Mouse (Mus musculus) retina, adult 2 months (tissue): ENCODE results near the gene Tpra1.

Source experiments
- DNase-seq: peaks from one replicate; pipeline ENCODE4 v3.0.0-alpha.2; 2012; ENCODE audit warnings: low read depth, low spot score

The Tpra1 gene

DNA sequence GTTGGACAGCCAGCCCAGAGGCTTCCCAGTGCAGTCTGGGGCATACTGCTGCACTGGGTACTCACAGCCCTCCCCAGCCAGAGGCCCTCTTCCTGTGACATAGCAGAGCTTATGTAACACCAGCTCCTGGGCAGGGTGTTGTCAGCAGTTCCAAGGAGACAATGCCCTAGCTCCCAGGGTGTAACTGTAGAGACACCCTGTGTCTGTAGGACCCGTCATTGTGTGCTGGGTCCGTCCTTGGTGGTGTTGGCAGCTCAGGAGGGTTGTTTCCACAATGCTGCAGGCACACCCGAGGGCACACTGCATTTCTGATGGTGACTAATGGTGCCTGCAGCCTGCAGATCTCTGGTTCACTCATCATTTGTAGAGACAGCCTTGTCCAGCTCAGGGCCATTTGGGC lies 24.8 kb downstream of the Tpra1 start:
- DNase-seq, result no peak

DNA sequence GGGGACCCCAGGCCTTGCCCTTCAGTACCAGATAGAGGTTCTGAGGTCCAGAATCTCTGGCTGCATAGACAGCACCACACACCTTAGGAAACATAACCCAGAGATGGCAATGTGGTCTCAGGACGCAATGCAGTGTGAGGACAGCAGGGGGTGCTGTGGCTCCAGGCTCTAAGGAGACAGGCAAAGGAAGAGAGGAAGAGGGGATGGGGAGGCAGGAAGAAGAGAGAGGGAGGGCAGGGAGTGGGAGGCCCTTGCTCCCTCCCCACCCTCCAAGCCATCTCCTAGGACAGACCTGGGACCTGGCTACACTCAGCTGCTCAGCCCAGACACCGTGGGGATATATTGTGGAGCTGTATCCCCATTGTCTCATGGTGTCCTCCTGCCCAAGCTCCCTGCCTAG lies 25.5 kb downstream of the Tpra1 start:
- DNase-seq, result peak; percentile 42

DNA sequence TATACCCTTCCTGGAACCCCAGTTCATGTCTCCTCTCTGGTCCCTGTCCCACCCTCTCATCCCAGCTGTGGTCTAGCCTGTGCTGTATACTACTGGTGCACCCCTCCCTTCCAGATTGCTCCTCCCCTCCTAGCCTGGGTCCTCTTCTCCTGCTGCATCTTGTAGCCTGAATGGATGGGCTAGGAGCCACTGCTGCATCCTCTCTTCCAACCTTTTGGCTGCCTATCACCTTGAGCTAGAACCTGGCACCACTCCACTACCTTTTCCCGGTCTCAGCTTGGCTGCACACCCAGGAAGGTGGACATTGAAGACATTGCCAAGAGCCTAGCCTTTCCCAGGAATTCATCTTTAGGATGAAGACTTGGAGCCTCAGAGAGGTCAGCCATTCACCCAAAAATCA lies 26.0 kb downstream of the Tpra1 start:
- DNase-seq, result no peak

DNA sequence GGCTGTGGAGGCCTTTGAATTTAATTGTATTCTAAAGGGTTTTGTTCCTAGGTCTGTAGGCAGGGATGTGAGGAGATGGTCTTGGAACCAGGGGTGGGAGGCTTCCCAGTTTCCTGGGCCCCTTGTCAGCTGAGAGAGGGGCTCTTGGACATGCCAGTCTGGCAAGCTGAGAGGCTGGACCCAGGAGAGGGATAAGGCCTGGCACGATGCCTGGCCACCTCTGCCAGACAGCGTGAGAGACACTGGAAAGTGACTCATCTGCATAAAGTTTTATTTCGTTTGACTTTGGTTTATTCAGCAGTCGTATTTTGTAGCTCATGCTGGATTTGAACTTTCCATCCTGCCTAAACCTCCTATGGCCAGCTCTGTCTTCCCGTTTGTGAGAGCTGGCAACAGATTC lies 26.5 kb downstream of the Tpra1 start:
- DNase-seq, result no peak

DNA sequence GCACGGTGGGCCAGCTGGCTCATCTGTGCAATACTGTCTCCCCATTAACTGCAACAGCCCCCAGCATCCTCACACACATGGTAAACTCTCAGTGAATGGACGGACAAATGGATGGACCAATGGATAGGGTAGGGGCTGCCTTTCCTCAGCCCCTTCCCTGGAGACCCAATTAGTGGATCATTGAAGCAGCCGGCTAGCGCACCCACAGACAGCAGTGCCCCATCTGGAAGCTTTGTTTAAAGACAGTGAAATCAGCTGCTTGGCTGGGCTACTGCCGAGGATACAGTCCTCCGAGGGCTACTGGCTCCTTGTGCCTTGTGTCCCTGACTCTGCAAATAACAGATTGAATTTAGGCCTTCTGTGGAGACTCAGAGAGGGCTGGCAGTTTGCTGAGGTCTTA lies 27.4 kb downstream of the Tpra1 start:
- no peak for DNase-seq

DNA sequence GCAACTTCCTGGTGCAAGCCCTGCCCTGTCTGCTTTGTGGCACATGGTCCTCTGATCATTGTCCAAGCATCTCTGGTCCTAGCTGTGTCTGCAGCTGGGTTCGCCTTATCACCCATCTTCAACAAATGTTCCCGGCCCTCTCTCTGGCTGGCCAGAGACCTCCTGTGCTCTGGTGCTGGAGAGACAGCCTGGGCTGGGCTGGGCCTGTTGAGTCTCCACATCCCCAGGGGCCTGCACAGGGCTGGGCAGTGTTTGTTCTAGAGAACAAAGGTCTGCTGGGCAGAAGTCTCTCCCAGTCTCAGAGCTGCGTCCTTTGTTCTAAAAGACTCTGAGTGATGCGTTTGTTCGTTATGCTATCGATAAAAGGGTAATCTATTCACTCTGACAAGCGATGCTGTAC lies 28.0 kb downstream of the Tpra1 start:
- no peak for DNase-seq

DNA sequence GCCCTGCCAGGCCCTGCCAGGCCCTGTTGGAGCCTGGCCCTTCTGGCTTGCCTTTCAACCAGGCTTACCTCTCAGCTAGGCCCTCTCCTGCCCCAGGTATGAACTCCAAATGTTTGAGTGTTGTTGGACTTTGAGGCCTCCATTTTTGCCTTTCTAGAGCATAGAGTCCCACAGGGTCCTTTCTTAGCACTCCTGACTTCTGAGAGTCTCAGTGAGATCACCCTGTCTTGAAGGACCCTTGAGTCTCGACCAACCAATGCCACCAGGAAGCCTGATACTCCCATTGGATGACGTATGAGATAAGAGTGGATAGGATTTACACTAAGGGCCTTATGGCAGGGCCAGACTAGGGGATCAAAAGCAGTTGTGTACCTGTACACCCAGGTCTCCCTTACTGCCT lies 29.4 kb downstream of the Tpra1 start:
- no peak for DNase-seq

DNA sequence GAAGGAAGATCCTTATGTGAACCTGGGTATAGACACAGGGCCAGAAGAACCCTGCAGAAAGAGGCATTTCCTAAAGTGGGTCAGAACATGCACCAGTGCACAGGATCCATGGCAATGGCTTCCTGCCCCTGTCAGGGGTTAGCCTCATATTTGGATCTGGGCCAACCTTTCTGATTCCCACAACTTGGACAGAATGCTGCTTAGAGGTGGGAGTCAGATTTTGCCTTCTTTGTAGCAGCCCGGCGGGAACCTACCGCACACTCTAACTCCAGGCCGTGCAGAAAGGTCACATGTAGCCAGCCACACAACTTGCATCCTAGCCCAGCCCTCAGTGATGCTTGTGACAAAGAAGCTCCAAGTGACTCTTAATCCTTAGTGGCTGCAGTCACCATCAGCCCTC lies 32.1 kb downstream of the Tpra1 start:
- no peak for DNase-seq

DNA sequence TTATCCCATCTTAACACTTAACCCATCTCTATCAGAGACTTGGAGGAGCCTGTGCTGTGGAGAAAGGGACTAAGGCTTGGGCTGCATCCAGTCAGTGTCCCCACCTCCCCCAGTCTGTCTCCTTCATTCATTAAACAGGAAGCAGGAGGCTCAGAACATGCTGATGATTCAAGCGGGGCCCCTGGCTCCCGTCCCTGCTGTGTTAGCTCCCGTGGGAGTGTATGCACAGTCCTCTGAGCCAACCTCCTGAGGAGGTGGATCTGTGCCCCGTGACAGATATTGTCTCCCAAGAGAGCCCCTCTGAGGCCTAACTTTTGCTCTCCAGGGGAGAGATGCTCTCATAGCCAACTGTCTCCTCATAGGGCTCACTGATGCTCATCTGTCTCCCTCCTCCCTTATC lies 32.8 kb downstream of the Tpra1 start:
- no peak for DNase-seq

DNA sequence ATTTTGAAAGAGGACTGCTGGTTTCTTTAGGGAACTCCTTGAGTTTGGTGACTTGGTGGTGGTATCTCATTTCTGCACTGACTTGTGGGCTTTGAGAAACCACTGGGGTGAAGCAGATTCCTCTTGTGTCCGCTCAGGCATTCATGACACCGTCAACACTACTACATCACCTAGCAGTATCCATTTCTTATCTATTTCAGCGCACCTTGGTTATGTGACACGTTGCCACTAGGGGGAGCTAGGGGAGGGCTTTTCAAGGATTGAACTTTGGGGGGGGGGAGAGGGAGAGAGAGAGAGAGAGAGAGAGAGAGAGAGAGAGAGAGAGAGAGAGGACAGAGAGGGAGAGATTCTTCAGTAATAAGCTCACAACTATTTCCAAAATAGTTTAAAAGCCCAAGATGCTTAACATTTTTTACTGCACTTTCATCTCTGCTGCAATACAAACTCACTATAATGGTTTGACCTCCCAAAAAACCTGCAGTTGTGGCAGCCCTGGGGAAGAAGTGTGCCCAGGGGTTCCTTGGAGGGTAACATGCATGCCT lies 33.8 kb downstream of the Tpra1 start:
- DNase-seq, result no peak

DNA sequence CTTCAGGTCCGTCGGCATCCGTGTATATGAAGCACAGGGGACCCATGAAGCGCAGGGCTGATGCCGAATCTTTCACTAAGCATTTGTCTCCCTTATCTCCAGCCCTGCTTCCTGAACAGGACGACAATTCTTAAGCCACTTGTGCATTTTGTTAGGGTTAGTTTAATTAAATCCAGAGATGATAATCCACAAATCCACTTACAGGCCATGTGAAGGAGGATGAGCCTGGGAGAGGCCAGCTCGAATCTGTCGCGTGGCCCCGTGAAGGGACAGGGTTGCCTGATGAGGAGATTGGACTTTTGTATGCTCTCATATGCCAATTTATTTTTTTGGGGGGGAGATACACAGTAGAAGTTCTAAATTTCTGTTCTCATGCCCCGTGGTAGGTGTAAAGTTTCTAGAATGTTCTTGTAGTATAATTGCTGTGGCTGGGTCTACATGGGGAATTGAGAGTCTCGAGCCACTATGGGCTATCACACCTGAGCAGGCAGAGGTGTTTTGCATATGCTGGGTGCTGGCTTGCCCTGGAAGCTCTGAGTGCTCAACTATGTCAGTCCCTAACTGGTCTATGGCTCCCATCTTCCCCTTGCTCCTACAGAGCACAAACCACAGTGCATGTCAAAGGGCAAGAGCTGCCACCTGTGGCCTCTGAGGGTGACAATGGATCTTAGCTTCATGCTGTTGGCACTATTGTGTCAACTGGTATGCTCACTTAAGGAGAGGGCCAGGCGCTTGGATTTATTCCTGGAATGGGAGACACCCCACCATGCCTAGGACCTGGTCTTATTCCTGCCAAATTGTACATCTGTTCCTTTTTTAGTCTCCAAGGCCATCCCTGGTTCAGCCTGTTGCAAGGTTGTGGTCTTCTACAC lies 34.5 kb downstream of the Tpra1 start:
- DNase-seq, result peak; percentile 48

DNA sequence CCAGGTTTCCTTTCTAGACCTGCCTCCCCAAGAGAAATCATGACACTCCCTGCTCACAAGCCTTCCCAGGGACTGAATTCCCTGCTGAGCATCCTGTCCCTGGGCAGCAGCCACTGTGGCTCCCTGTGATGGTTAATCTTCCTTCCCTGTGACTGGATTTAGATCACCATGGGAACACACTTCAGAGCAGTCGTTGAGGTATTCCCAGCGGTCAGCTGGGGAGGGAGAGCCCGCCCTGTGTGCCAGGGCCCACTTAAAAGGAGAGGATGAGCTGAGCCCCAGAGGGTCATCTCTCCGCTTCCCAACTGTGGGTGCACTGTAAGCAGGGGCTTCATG lies 35.1 kb downstream of the Tpra1 start:
- DNase-seq, result no peak

DNA sequence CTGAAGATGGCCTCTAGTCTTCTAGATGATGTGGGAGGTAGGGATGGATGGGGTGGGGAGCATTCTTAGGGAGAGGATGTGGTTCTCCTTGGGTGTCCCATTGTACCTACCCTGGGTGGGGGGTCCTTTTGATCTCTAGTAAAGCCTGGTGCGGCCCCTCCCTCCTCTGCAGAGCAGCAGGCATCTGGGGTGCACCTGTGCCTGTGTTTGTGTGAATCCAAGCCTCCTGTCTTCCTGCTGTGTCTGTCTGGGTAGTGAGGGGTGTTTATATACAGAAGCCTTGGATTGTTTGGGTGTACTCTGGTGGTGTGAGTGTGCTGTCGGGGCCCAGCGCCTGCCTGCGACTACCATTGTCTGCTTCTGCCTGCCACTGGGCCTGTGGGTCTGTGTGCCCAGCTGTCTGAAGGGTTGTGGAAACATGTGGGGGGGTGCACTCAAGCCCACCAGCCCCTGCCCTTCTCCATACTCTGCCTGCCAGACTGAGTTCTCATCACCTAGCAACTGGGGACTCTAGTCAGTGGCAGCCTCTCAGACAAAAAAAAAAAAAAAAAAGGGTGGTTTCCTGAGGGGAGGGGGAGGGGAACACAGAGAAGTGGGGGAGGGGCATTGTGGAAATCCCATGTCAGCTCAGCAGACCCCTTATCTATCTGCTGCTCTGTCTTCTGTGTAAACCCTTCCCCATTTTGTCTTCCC lies 36.1 kb downstream of the Tpra1 start:
- DNase-seq, result no peak

DNA sequence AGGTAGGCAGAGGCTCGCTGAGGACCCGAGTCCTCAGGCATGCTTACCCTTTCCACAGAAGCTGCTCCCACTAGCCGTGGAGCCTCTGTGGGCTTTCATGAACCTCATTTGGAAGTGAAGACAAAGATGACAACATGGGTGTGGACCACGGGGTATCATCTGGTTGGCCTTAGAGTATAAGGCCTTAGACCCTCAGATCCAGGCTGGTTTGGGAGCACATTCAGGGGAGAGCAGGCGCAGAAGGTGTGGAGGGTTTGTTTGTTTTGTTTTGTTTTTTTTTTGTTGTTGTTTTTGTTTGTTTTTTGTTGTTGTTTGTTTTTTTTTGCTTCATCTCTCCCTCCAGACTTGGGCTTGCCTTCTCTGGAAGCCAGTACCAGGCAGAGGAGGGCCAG lies 36.6 kb downstream of the Tpra1 start:
- DNase-seq, result no peak

DNA sequence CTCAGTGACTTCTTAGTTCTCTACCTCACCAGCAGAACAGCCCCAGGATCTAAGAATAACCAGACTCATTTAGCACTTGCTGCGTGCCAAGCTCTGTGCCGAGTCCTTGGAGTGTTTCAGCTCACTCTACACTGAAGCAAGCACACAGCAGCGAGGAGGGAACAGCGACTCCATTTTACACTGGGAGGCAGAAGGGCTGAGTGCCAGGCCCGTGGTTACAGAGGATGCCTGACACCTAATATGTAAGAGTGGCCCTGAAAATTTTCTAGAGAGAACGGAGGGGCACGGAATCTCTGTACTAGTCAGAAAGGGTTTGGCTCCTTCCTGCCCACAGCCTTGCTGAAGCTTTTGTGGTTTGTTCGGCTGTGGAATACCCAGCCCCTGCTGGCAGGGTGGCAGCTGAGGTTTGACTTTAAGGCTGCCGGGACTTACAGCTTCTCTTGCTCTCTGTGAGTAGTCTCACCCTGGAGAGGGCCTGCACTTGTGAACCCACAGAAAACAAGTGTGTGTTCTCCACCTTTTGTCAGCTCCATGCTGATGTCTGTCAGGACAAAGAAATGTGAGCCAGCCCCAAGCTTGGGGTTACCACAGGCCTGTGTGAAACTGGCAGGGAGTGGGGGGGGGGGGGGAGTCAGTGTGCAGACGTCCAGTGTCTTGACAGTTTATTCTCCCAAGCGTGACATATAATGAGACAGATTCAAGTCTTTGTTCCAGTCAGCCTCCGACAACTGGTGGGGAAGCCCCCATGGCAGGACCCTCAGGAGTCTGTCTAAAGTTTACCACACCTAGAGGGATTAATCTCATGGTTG lies 37.4 kb downstream of the Tpra1 start:
- no peak for DNase-seq

DNA sequence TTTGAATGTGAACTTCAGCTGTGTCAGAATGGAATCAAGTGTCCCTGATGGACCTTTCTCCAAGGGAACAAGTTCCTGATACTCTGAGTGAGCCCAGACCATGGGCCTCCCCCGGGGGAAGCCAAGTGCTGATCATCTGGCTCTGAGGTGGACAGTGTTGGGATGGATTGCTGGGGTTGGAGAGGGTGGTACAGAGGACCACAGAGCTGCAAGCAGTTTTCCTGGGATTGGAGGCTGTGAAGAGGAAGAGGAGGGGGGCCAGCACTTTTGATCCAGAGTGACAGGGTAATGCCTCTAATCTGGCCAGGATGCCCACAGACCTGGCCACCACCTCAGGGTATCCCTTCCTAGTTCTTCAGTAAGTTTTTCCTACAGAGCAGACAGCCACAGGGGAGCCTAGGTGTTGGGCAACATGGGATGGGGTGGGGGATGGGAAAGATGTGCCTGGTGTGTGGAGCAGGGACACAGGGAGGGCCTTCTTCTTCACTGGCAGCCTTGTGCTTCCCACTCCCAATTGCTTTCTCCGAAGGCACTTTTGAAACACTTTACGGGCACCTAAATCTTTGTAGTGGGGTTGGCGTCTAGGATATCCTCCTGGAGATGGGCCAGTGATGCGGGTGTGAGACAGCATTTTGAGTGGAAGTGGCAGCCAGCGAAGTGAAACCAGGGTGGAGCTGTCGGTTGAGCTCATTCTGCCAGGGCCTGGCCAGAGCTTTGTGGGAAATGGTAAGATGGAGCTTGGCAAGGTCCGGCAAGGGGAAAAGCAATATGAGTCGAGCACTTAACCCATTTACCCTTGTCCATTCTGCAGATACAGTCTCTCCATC lies 38.3 kb downstream of the Tpra1 start:
- no peak for DNase-seq

DNA sequence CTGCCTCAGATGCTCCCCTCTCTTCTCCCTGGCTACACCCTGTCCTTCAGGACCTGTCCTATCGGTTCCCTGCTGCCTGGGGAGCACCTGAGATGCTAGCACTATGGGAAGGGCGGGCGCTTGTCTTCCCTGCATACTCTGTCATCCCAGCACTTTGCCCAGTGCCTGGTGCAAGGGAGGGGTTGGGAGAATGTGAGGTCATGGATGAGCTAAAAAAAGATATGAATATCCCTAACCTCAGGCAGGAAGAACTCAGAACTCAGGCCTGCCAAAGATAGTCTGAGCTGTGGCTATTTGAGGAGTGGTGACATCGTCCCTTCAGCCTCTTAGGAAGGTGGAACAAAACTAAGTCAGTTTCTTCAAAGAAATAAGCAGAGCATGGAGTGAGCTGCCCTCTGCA lies 39.6 kb downstream of the Tpra1 start:
- no peak for DNase-seq

DNA sequence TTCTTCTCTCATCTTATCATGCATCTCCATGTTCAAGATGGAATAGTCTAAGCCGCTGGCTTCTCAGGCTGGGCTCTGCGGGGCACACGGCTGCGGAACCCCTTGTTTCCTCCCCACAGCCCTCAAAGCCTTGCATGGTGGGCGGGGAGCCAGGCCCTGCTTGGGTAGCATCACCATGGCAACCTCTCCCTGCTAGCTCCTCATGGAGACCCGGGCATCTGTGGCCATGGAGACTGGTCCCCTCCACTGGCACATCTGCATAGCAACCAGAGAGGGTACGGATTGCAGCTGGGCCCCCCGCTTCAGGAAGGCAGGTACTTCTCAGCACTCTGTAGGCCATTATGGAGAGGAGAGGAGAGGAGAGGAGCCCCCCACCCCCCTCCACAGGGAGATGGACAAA lies 40.5 kb downstream of the Tpra1 start:
- DNase-seq, result no peak

DNA sequence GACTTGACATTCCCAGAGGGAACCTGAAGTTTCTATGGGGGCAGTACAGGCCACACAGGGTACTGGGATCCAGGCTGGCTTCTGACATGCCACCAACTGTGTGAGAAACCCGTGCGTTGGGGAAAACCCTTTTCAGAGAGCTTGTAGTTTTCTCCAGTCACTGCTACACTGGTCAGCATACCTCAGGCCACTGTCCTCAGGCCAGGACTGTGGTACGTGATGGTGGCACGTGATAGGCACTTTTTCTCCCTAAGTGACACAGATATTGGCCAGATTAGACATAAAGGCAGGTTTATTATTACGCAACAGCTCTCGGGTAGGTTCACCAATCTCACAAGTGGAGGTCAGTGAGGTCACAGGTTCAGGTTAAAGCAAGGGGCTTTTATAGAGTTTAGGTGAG lies 41.6 kb downstream of the Tpra1 start:
- no peak for DNase-seq

DNA sequence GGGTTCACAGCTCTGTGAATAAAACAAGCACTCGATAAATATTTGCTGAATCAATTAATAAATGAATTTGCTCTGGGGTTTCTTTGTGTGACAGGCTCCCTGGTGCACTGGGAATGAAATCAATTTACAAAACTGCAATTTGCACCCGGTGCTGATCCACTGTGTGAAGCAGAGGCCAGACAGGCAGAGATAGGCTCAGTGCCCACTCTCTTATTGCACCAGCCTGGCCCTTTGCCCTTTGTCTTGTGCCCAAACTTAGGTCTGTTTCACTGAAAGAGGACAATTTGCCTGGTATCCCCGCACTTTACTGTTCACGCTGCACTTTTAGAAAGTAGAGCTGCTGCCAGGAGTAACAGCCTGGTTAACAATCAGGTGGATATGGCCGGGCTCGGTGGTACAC lies 44.4 kb downstream of the Tpra1 start:
- DNase-seq, result no peak

DNA sequence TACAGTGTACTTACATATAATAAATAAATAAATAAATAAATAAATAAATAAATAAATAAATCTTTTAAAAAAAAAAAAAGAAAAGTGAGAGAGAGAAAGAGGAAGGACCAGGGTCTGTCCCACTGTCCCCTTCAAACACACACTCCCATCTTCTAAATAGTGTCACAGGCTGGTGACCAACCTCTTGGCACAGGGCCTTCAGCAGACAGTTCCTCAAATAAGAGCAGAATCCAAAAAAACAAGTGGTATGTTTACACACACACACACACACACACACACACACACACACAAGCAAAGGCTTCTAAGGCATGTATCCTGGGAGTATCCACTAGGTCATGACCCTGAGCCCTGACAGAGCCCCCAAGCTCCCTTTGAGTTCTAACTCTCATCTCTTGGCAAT lies 45.7 kb downstream of the Tpra1 start:
- no peak for DNase-seq
